Mouse (Mus musculus) ES-E14 (cell line): ENCODE measurements around the gene Parvb. TPM values are rescaled to one million over a fixed set of nuclear protein-coding genes. Genes with fewer than 3 reads are reported as not detected.
A peak's percentile ranks its signal among the peaks of the same experiment; 100 is the strongest.

Experiments
- DNase-seq: peaks from one replicate; pipeline ENCODE4 v3.0.0-alpha.2; 2013; ENCODE audit warnings: low read depth, low spot score
- H3K27ac ChIP-seq: 2 replicates; pipeline ENCODE4 v1.5.1; 2012; ENCODE audit warnings: low read depth, mild to moderate bottlenecking, low read length, moderate library complexity, mixed read lengths; ENCODE audit not compliant: poor library complexity, insufficient read depth, severe bottlenecking
- H3K36me3 ChIP-seq: 2 replicates; pipeline ENCODE4 v1.6.1; 2012; ENCODE audit warnings: mild to moderate bottlenecking, low read length, moderate library complexity, mixed read lengths; ENCODE audit not compliant: control insufficient read depth, poor library complexity, insufficient read depth, severe bottlenecking
- H3K4me1 ChIP-seq, 2 experiments: fragments of 150-350 bp in 1 of 2; sonication (generic) in 1 of 2; 2 replicates each; pipeline ENCODE4 v1.6.1; 2012; ENCODE audit warnings: low read length in 2 of 2, mild to moderate bottlenecking in 1 of 2, mixed read lengths in 1 of 2; ENCODE audit not compliant: control insufficient read depth in 2 of 2, insufficient read depth in 2 of 2, poor library complexity in 1 of 2
- H3K4me3 ChIP-seq, 2 experiments: fragments of 150-350 bp in 1 of 2; sonication (generic) in 1 of 2; 2 replicates each; pipeline ENCODE4 v1.5.1; 2012; ENCODE audit warnings: low read length in 2 of 2, low read depth in 1 of 2, mild to moderate bottlenecking in 1 of 2, mixed read lengths in 1 of 2; ENCODE audit not compliant: insufficient read depth in 1 of 2, poor library complexity in 1 of 2, severe bottlenecking in 1 of 2
- H3K9ac ChIP-seq: 2 replicates; pipeline ENCODE4 v1.6.1; 2012; ENCODE audit warnings: low read depth, mild to moderate bottlenecking, low read length, mixed read lengths; ENCODE audit not compliant: poor library complexity, insufficient read depth, severe bottlenecking
- H3K9me3 ChIP-seq: fragments of 150-350 bp; sonication (generic); 2 replicates; pipeline ENCODE4 v1.6.1; 2012; ENCODE audit warnings: low read depth, mild to moderate bottlenecking, low read length; ENCODE audit not compliant: control insufficient read depth, insufficient read depth
- CHD2 ChIP-seq: IDR thresholded peaks from 2 replicates; pipeline ENCODE4 v1.6.1; 2014; ENCODE audit warnings: mild to moderate bottlenecking, low read depth, low read length, inconsistent platforms
- HCFC1 ChIP-seq: IDR thresholded peaks from 2 replicates; pipeline ENCODE4 v1.6.1; 2012; ENCODE audit warnings: low read length, inconsistent platforms, borderline replicate concordance; ENCODE audit not compliant: insufficient read depth
- MAFK ChIP-seq: IDR thresholded peaks from 2 replicates; pipeline ENCODE4 v1.6.1; 2014; ENCODE audit warnings: mild to moderate bottlenecking, low read depth, low read length, inconsistent platforms; ENCODE audit not compliant: insufficient read depth
- ZC3H11A ChIP-seq: IDR thresholded peaks from 2 replicates; pipeline ENCODE4 v1.6.1; 2012; ENCODE audit warnings: low read depth, mild to moderate bottlenecking, inconsistent platforms, low read length, borderline replicate concordance
- ZNF384 ChIP-seq: IDR thresholded peaks from 2 replicates; pipeline ENCODE4 v1.6.1; 2012; ENCODE audit warnings: low read depth, low read length, inconsistent platforms
- in situ Hi-C, 2 experiments: fragments of 600-800 bp; cut with MboI; formaldehyde crosslinking; loops; one replicate each; pipeline ENCODE4 v1.15.1; 2025; ENCODE audit warnings: low sequenced_read_pairs in 2 of 2, inconsistent platforms in 1 of 2; ENCODE audit not compliant: unreplicated experiment in 2 of 2
- total RNA-seq: library from RNA; depleted of rRNA; stranded (reverse); fragments of 300-350 nt; gene quantifications from 2 replicates; pipeline ENCODE4 v1.2.3, GENCODE M21; 2012

Parvb gene
- total RNA-seq, 1 experiment, result 10.8 TPM

DNA sequence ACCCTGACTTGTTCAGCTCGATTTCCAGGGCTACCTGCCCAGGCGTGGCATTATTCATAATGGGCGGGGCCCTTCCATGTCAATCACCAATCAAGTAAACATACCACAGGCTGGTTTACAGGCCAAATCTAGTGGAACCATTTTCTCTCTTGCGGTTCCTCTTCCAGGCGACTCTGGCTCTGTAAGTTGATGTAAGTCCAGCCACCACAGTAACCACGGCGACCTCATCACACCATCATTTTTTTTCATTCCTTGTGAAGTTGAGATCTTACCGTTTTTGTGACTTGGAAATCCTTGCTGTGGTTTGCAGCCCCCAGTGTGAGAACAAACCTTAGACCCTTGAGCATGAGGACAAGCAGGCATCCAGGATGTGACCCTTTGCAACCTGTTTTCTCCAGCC, 48.5 kb downstream of the Parvb start:
- no peak overlapping the region for H3K27ac ChIP-seq
- DNase-seq, result no peak
- peaks cover 9% of the 10 kb centered on the region; the same call in 1 of the 2 replicates for H3K36me3 ChIP-seq
- in situ Hi-C loops, result no loop called here
- H3K4me3 ChIP-seq, result no peak overlapping the region
- TF ChIP-seq ZNF384 (no peak), ZC3H11A (no peak), MAFK (no peak), HCFC1 (no peak), CHD2 (no peak)
- no peak overlapping the region for H3K9ac ChIP-seq
- peaks cover 0 to 6% of the 10 kb centered on the region in 2 experiments; a peak in 1 of 4 replicates for H3K4me1 ChIP-seq
- no peaks in the 10 kb centered on the region for H3K9me3 ChIP-seq

DNA sequence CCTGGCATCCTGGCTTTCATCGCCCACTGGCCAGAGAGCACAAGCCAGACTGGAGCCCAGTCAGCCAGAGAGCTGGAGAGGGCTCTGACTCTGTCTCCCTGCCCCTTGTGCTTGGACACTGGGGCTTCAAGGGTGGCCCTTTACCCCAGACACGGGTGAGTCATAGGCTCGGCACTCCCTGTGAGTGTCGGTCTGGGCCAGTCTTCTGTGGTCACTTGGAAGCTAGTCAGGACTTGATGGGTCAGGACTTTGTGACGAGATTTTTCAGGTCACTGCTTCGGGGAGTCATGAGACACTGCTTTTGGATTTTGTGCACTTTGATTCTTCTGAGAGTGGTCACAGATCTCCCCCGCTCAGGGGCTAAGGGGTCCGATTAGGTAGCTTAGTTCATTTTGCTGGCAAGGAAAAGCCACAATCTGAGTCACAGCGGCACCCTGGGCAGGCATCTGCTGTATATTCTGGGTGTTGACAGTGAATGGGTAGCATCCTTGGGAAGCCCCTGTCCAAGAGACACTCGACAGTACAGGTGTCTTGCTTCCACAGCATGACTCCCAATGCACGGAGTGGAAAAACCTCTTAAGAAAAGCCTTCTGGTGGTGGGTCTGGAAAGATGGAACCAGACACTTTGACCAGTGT, 49.0 kb downstream of the Parvb start:
- peaks cover 9% of the 10 kb centered on the region; the same call in 1 of the 2 replicates for H3K36me3 ChIP-seq
- no peak overlapping the region for H3K4me3 ChIP-seq
- DNase-seq, result no peak
- TF ChIP-seq ZNF384, result no peak
- TF ChIP-seq ZC3H11A, result no peak
- no peak for TF ChIP-seq MAFK
- no peak for TF ChIP-seq CHD2
- no peak for TF ChIP-seq HCFC1
- in situ Hi-C loops, result no loop called here
- H3K27ac ChIP-seq, result no peak overlapping the region
- no peak overlapping the region for H3K9ac ChIP-seq
- peaks cover 0 to 6% of the 10 kb centered on the region in 2 experiments; a peak in 1 of 4 replicates for H3K4me1 ChIP-seq
- no peaks in the 10 kb centered on the region for H3K9me3 ChIP-seq

DNA sequence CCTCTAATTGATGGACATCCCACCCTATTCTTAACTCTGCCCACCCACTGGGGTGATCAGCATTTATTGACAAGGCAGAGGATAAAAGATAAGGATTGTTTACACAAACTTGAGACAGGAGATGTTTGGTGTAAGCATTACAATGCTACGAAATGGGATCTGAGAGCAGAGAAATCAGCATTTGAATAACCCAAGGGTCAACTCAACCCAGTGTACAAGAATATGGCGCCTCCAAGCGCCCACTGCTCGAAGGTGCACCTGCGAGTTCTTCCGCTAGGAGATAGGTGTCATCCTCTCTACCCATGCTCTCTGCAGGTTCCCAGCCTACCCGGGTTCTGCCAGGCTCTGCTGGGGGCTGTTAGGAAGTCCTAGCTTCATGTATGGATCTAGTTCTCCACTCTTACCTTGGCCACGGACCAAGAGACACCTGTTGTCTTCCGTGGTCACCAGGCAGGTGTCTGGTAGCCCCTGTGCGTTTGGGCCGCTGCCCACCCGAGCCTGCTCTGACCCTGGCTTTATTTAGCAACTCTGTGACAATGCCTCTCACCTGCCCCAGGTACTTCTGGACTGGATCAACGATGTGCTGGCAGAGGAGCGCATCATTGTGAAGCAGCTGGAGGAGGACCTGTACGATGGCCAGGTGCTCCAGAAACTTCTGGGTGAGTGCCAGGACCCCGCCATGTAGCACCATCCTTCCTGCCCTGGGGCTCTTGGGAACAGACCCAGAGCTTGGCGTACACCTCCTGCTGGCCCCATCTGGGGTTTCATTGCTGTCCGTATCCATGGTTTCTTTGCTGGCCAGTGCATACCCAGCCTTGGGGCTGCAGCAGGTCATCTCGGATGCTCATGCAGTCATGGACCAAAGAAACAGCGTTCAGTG, 50.6 kb downstream of the Parvb start:
- H3K4me1 ChIP-seq, result peaks cover 0 to 6% of the 10 kb centered on the region in 2 experiments; a peak in 1 of 4 replicates
- DNase-seq, result peak; percentile 56
- in situ Hi-C loops, result no loop called here

GRCm38 (mm10) chr15:84284059-84284458, 52.2 kb downstream of the Parvb start:
- Histone ChIP-seq H3K36me3 (peaks cover 8% of the 10 kb centered on the region; the same call in 1 of the 2 replicates), H3K9ac (no peak overlapping the region), H3K4me3 (no peak overlapping the region), H3K4me1 (peaks cover 0 to 6% of the 10 kb centered on the region in 2 experiments; a peak in 1 of 4 replicates), H3K9me3 (no peaks in the 10 kb centered on the region), H3K27ac (no peak overlapping the region)
- in situ Hi-C loops, result no loop called here
- DNase-seq, result peak; percentile 37
- TF ChIP-seq HCFC1 (no peak), CHD2 (no peak), ZC3H11A (peak; percentile 9; the same call in 1 of the 2 replicates), MAFK (no peak)

More for the DNA sequence above, 50.6 kb downstream of the Parvb start:
- H3K9ac ChIP-seq, result no peak overlapping the region
- peaks cover 7% of the 10 kb centered on the region; the same call in 1 of the 2 replicates for H3K36me3 ChIP-seq
- no peak overlapping the region for H3K4me3 ChIP-seq
- H3K27ac ChIP-seq, result no peak overlapping the region
- no peaks in the 10 kb centered on the region for H3K9me3 ChIP-seq
- TF ChIP-seq MAFK (no peak), ZC3H11A (peak; percentile 8; the same call in 1 of the 2 replicates), ZNF384 (no peak)
